Mouse (Mus musculus) erythroblast, embryonic 14.5 days (primary cell): ENCODE measurements around the gene Rcan1.

Experiments
- GATA1 ChIP-seq: IDR thresholded peaks from 2 replicates; pipeline ENCODE4 v1.6.1; 2012; ENCODE audit warnings: low read length, inconsistent platforms, mixed read lengths
- TAL1 ChIP-seq: IDR thresholded peaks from 3 replicates; pipeline ENCODE4 v1.6.1; 2012; ENCODE audit warnings: low read length, inconsistent platforms, mixed read lengths

GRCm38 (mm10) chr16:92430731-92431130, 39.9 kb downstream of the Rcan1 start:
- TF ChIP-seq GATA1 (no peak), TAL1 (no peak)
